Mouse (Mus musculus) stomach, embryonic 14.5 days (tissue): ENCODE data around the gene Tuba8. TPM values are rescaled to one million over a fixed set of nuclear protein-coding genes. Genes with fewer than 3 reads are reported as not detected.

Experiments
- ATAC-seq: fragments of 200-750 bp; cut with Nextera tagmentation; 2 replicates; pipeline ENCODE4 v1.8.0; 2017; ENCODE audit warnings: low read depth, moderate TSS enrichment; ENCODE audit not compliant: insufficient number of reproducible peaks, insufficient read depth, low FRiP score
- H3K27ac ChIP-seq: fragments of 300-500 bp; sonication (generic); 2 replicates; pipeline ENCODE4 v1.5.1; 2014; ENCODE audit warnings: mild to moderate bottlenecking, low read length, moderate library complexity, mixed read lengths
- H3K27me3 ChIP-seq: fragments of 300-500 bp; sonication (generic); 2 replicates; pipeline ENCODE4 v1.6.1; 2014; ENCODE audit warnings: low read length, control low read depth, mixed read lengths; ENCODE audit not compliant: control insufficient read depth, insufficient read depth
- H3K36me3 ChIP-seq: fragments of 300-500 bp; sonication (generic); 2 replicates; pipeline ENCODE4 v1.6.1; 2014; ENCODE audit warnings: mild to moderate bottlenecking, control low read depth, low read length, moderate library complexity, mixed read lengths; ENCODE audit not compliant: control insufficient read depth, insufficient read depth
- H3K4me1 ChIP-seq: fragments of 300-500 bp; sonication (generic); 2 replicates; pipeline ENCODE4 v1.6.1; 2014; ENCODE audit warnings: low read length, control low read depth, mixed read lengths; ENCODE audit not compliant: control insufficient read depth, insufficient read depth
- H3K4me2 ChIP-seq: fragments of 300-500 bp; sonication (generic); replicated peaks from 2 replicates; pipeline ENCODE4 v1.6.1; 2014; ENCODE audit warnings: low read depth, low read length, control low read depth
- H3K4me3 ChIP-seq: fragments of 300-500 bp; sonication (generic); 2 replicates; pipeline ENCODE4 v1.5.1; 2014; ENCODE audit warnings: low read depth, low read length, control low read depth
- H3K9ac ChIP-seq: fragments of 300-500 bp; sonication (generic); replicated peaks from 2 replicates; pipeline ENCODE4 v1.6.1; 2014; ENCODE audit warnings: low read depth, mild to moderate bottlenecking, control low read depth, low read length, moderate library complexity, mixed read lengths
- H3K9me3 ChIP-seq: fragments of 300-500 bp; sonication (generic); 2 replicates; pipeline ENCODE4 v1.6.1; 2016; ENCODE audit warnings: low read depth, low read length, control low read depth; ENCODE audit not compliant: control insufficient read depth
- WGBS: fragments of 180-500 bp; shearing (Covaris S2); extraction: QIAGEN DNeasy Blood & Tissue Kit; methylation state at CpG from one replicate; pipeline ENCODE4 v1.1.7; 2014; 5-methylcytosine and 5-hydroxymethylcytosine counted together
- polyA plus RNA-seq: library from polyadenylated mRNA; unstranded; fragments of >200 nt; fragmentation: Nextera tagmentation; extraction: Ambion mirVana; gene quantifications from 2 replicates; pipeline ENCODE4 v1.2.1, GENCODE M21; 2014

The Tuba8 gene
- polyA plus RNA-seq, 1 experiment from 2014 or later = 0.10 TPM

GRCm38 (mm10) chr6:121191261-121192009 lies 19.1 kb upstream of the Tuba8 start:
- Histone ChIP-seq H3K4me1 (no peaks in the 10 kb centered on the region), H3K4me3 (no peak overlapping the region), H3K36me3 (peaks cover 8% of the 10 kb centered on the region), H3K9ac (no peak overlapping the region), H3K4me2 (no peak overlapping the region), H3K27me3 (no peaks in the 10 kb centered on the region), H3K27ac (no peak overlapping the region), H3K9me3 (no peaks in the 10 kb centered on the region)
- 76% methylated on average over 11 of the region's 11 CpGs for WGBS
- peak; percentile 43; the same call in 1 of the 2 replicates for ATAC-seq

- no peaks in the 10 kb centered on the region for H3K9me3 ChIP-seq
- H3K4me3 ChIP-seq = no peak overlapping the region
- no peaks in the 10 kb centered on the region for H3K4me1 ChIP-seq
- H3K4me2 ChIP-seq = no peak overlapping the region
- no peak overlapping the region for H3K9ac ChIP-seq
- no peak for ATAC-seq
- peaks cover 3% of the 10 kb centered on the region; the same call in 1 of the 2 replicates for H3K36me3 ChIP-seq
- no peak overlapping the region for H3K27ac ChIP-seq
- no peaks in the 10 kb centered on the region for H3K27me3 ChIP-seq
- WGBS = 41% methylated on average over 13 of the region's 13 CpGs
Measured at GRCm38 (mm10) chr6:121194061-121194955, 16.2 kb upstream of the Tuba8 start.

DNA sequence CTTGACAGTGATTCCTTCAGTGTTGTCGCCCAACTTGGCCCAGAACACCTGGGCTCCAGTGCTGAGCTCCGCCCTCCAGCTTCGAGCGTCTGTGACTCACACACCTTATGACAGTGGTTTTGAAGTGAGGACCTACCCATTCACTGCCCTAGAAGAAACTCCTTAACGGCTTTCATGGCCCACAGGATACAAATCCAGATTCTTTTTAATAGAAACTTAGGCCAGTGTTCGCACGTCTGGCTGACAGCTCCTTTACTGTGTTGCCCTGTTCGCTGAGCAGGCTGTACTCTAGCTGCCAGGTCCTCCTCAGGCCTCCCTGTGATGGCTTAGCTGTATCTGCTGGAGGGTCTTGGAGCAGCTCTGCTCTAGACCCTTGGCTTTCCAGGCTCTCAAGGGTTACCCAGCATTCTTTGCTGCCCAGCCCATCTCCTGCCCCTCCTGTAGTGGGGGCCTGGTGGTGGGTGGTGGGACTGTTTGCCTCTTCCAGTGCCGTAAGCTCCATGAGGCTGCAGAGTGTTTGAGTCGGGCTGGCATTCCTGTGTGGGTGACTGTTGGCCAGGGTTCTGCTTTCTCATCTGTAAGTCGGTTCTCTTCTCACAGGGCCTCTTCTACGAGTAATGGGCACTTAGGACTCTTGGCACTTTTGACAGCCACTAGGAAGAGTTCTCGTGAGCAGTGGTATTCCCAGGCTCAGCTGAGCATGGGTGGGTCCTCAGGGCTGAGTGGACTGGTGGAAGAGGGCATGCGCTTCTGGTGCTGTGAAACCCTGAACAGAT lies 15.4 kb upstream of the Tuba8 start:
- H3K36me3 ChIP-seq = peaks cover 3% of the 10 kb centered on the region; the same call in 1 of the 2 replicates
- ATAC-seq = no peak
- H3K4me2 ChIP-seq = no peak overlapping the region
- no peaks in the 10 kb centered on the region for H3K27me3 ChIP-seq
- WGBS = 75% methylated on average over 14 of the region's 14 CpGs
- H3K27ac ChIP-seq = no peak overlapping the region
- H3K4me1 ChIP-seq = no peaks in the 10 kb centered on the region
- no peaks in the 10 kb centered on the region for H3K9me3 ChIP-seq
- H3K9ac ChIP-seq = no peak overlapping the region
- no peak overlapping the region for H3K4me3 ChIP-seq

DNA sequence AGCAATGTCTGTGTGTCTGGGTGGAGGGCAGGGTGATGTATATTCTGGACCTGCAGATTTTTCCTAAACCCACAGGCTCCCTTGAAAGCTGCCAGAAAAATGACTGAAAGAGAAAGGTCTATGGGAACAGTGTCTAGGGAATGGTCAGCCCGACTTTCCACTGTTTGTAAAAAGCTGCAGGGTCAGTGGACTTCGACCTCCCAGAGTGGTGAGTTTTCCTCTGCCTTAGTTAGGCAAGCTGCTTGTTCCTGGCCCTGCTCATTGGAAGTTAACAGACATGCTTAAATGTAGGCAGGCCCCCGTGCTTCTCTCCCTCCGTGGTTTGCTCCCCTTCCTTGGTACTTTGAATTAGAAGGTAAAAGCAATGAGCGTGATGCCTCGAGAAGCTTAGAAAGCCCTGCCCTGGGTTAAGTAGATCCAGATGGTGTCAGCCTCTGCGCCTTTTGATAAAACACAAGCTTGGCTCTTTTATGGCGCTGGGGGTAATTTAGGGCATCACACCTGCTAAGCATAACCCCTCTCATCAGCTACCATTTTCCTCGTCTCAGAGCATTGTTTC lies 12.6 kb upstream of the Tuba8 start:
- no peak overlapping the region for H3K4me3 ChIP-seq
- no peak overlapping the region for H3K4me2 ChIP-seq
- ATAC-seq = no peak
- no peak overlapping the region for H3K9ac ChIP-seq
- no peaks in the 10 kb centered on the region for H3K9me3 ChIP-seq
- H3K36me3 ChIP-seq = peaks cover 3% of the 10 kb centered on the region; the same call in 1 of the 2 replicates
- 55% methylated on average over 9 of the region's 9 CpGs for WGBS
- no peak overlapping the region for H3K27ac ChIP-seq
- H3K27me3 ChIP-seq = no peaks in the 10 kb centered on the region
- no peaks in the 10 kb centered on the region for H3K4me1 ChIP-seq

DNA sequence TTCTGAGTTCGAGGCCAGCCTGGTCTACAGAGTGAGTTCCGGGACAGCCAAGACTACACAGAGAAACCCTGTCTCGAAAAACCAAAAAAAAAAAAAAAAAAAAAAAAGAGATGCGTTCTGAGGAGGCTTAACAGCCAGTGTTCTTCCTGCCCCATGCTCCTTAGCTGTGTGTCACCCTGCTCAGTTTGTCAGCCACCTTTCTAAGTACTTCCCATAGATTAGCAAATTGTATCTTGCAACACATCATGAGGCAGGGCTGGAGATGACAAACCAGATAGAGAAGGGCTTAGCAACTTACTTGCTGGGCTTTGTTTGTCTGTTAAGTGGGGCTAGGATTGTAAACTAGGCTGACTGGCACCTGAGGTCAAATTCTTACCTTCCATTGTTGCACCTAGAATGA lies 10.0 kb upstream of the Tuba8 start:
- H3K27ac ChIP-seq = no peak overlapping the region
- peaks cover 3% of the 10 kb centered on the region for H3K36me3 ChIP-seq
- WGBS = 88% methylated on average over 4 of the region's 4 CpGs
- no peak for ATAC-seq
- no peak overlapping the region for H3K4me2 ChIP-seq
- no peak overlapping the region for H3K4me3 ChIP-seq
- H3K9me3 ChIP-seq = no peaks in the 10 kb centered on the region
- H3K9ac ChIP-seq = no peak overlapping the region
- H3K27me3 ChIP-seq = no peaks in the 10 kb centered on the region
- H3K4me1 ChIP-seq = no peaks in the 10 kb centered on the region

GRCm38 (mm10) chr6:121202026-121202425 lies 8.5 kb upstream of the Tuba8 start:
- Histone ChIP-seq H3K27ac (no peak overlapping the region), H3K36me3 (peaks cover 2% of the 10 kb centered on the region), H3K27me3 (no peaks in the 10 kb centered on the region), H3K4me3 (no peak overlapping the region), H3K9me3 (no peaks in the 10 kb centered on the region), H3K4me2 (no peak overlapping the region), H3K9ac (no peak overlapping the region), H3K4me1 (no peaks in the 10 kb centered on the region)
- no peak for ATAC-seq
- 77% methylated on average over 5 of the region's 5 CpGs for WGBS

DNA sequence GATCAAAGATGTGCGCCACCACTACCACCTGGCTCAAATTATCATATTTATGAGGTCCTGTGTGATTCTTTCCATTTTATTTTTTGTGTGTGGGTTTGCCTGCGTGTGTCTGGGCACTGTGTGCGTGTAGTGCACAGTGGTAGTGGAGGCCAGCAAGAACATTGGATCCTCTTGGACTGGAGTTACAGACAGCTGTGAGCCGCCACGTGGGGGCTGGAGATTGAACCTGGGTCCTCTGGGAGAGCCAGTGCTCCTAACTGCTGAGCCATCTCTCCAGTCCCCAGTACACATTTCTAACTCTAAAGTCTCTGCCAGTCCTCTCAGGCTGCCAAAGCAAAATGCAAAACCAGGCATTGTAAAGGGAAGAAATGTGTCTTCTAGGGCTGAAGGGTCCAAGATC lies 4.0 kb upstream of the Tuba8 start:
- ATAC-seq = no peak
- Histone ChIP-seq H3K27ac (no peak overlapping the region), H3K4me1 (peaks cover 13% of the 10 kb centered on the region; the same call in 1 of the 2 replicates), H3K27me3 (peaks cover 15% of the 10 kb centered on the region; the same call in 1 of the 2 replicates), H3K9me3 (no peaks in the 10 kb centered on the region), H3K9ac (no peak overlapping the region), H3K4me3 (no peak overlapping the region), H3K36me3 (no peaks in the 10 kb centered on the region; the same call in 1 of the 2 replicates), H3K4me2 (no peak overlapping the region)
- WGBS = 88% methylated on average over 5 of the region's 5 CpGs

DNA sequence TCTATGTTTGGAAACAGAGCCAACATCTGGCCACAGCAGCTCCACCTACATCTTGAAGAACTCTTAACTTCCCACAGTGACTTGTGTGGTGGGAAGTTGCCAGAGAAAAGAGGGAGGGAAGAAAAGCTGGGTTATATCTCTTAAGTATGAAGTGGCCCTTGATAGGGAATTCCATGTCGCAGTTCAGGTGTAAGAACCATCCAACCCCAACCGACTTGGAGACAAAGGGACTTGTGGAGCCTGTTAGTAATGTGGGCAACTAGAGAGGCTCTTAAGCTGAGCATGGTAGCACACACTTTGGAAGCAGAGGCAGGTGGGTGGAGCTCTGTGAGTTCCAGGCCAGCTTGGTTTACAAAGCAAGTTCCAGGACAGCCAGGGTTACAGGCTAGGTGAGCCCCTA lies 912 bp upstream of the Tuba8 start:
- H3K27me3 ChIP-seq = peaks cover 19% of the 10 kb centered on the region; the same call in 1 of the 2 replicates
- H3K9ac ChIP-seq = no peak overlapping the region
- H3K4me3 ChIP-seq = no peak overlapping the region
- H3K27ac ChIP-seq = no peak overlapping the region
- H3K4me2 ChIP-seq = no peak overlapping the region
- peaks cover 15% of the 10 kb centered on the region; the same call in 1 of the 2 replicates for H3K4me1 ChIP-seq
- no peaks in the 10 kb centered on the region for H3K9me3 ChIP-seq
- no peaks in the 10 kb centered on the region for H3K36me3 ChIP-seq
- 66% methylated on average over 2 of the region's 2 CpGs for WGBS
- ATAC-seq = no peak
